Mouse (Mus musculus) forebrain, embryonic 11.5 days (tissue): ENCODE results near the gene Amh. TPM values are rescaled to one million over a fixed set of nuclear protein-coding genes. Genes with fewer than 3 reads are reported as not detected.

Experiments used
- ATAC-seq: fragments of 200-750 bp; cut with Nextera tagmentation; replicated peaks from 2 replicates; pipeline ENCODE4 v1.8.0; 2017; ENCODE audit warnings: moderate TSS enrichment; ENCODE audit not compliant: low FRiP score
- DNase-seq: peaks from one replicate; pipeline ENCODE4 v3.0.0-alpha.2; 2017; ENCODE audit warnings: low spot score
- H3K27ac ChIP-seq: fragments of 300-500 bp; sonication (generic); 2 replicates; pipeline ENCODE4 v1.5.1; 2014; ENCODE audit warnings: low read depth, low read length
- H3K27me3 ChIP-seq: fragments of 300-500 bp; sonication (generic); 2 replicates; pipeline ENCODE4 v1.6.1; 2014; ENCODE audit warnings: mild to moderate bottlenecking, low read length, mixed read lengths; ENCODE audit not compliant: control insufficient read depth, insufficient read depth
- H3K36me3 ChIP-seq: fragments of 300-500 bp; sonication (generic); 2 replicates; pipeline ENCODE4 v1.6.1; 2014; ENCODE audit warnings: mild to moderate bottlenecking, low read length, moderate library complexity, mixed read lengths; ENCODE audit not compliant: control insufficient read depth, insufficient read depth
- H3K4me1 ChIP-seq: fragments of 300-500 bp; sonication (generic); replicated peaks from 2 replicates; pipeline ENCODE4 v1.6.1; 2014; ENCODE audit warnings: low read length, mixed read lengths; ENCODE audit not compliant: control insufficient read depth, insufficient read depth
- H3K4me2 ChIP-seq: fragments of 300-500 bp; sonication (generic); 2 replicates; pipeline ENCODE4 v1.6.1; 2014; ENCODE audit warnings: low read depth, mild to moderate bottlenecking, low read length, moderate library complexity, mixed read lengths; ENCODE audit not compliant: severe bottlenecking
- H3K4me3 ChIP-seq: fragments of 300-500 bp; sonication (generic); 2 replicates; pipeline ENCODE4 v1.5.1; 2014; ENCODE audit warnings: low read depth, low read length
- H3K9ac ChIP-seq: fragments of 300-500 bp; sonication (generic); 2 replicates; pipeline ENCODE4 v1.6.1; 2014; ENCODE audit warnings: low read length
- H3K9me3 ChIP-seq: fragments of 300-500 bp; sonication (generic); 2 replicates; pipeline ENCODE4 v1.6.1; 2016; ENCODE audit warnings: low read length, mixed read lengths; ENCODE audit not compliant: control insufficient read depth
- WGBS: fragments of 180-500 bp; shearing (Covaris S2); extraction: QIAGEN DNeasy Blood & Tissue Kit; methylation state at CpG from one replicate; pipeline ENCODE4 v1.1.7; 2014; 5-methylcytosine and 5-hydroxymethylcytosine counted together
- polyA plus RNA-seq: library from polyadenylated mRNA; unstranded; fragments of >200 nt; fragmentation: Nextera tagmentation; extraction: Ambion mirVana; gene quantifications from 2 replicates; pipeline ENCODE4 v1.2.1, GENCODE M21; 2014

Gene Amh
- polyA plus RNA-seq, 1 experiment from 2014 or later = 0.15 TPM

DNA sequence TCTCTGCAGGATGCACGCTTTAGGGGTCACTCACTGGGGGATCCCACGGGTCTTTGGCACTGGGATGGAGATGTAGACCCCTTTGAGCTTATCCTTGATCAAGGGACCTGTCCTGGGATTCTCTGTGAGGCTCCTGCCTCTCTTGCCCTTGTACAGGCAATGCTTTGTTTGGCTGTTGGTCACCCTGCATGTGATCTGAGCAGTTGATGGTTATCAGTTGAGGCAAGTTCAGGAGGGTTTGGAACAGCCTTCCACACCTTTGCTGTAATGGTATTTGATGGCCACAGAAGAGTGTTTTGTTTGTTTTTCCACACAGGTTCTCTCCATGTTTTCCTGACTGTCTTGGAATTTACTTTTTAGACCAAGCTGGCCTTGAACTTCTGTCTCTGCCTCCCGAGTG is 43.2 kb upstream of the Amh start:
- H3K4me3 ChIP-seq = no peak overlapping the region
- peaks cover 5% of the 10 kb centered on the region; the same call in 1 of the 2 replicates for H3K4me1 ChIP-seq
- 72% methylated on average over 3 of the region's 3 CpGs for WGBS
- no peak overlapping the region for H3K9ac ChIP-seq
- no peaks in the 10 kb centered on the region; the same call in 1 of the 2 replicates for H3K36me3 ChIP-seq
- no peak for DNase-seq
- no peaks in the 10 kb centered on the region for H3K27me3 ChIP-seq
- H3K4me2 ChIP-seq = no peak overlapping the region
- no peak for ATAC-seq
- no peaks in the 10 kb centered on the region for H3K9me3 ChIP-seq
- H3K27ac ChIP-seq = no peak overlapping the region

- Histone ChIP-seq H3K4me1 (no peaks in the 10 kb centered on the region), H3K27me3 (no peaks in the 10 kb centered on the region), H3K4me3 (no peak overlapping the region), H3K4me2 (no peak overlapping the region), H3K27ac (no peak overlapping the region), H3K36me3 (peaks cover 3% of the 10 kb centered on the region; the same call in 1 of the 2 replicates), H3K9ac (no peak overlapping the region), H3K9me3 (no peaks in the 10 kb centered on the region)
- 94% methylated on average over 2 of the region's 2 CpGs for WGBS
- DNase-seq (no peak), ATAC-seq (no peak)
Observed at GRCm38 (mm10) chr10:80763502-80763901, 41.5 kb upstream of the Amh start.

- H3K4me2 ChIP-seq = no peak overlapping the region
- no peak overlapping the region for H3K4me3 ChIP-seq
- ATAC-seq (no peak), DNase-seq (no peak)
- no peak overlapping the region for H3K27ac ChIP-seq
- peaks cover 3% of the 10 kb centered on the region; the same call in 1 of the 2 replicates for H3K36me3 ChIP-seq
- 92% methylated on average over 2 of the region's 2 CpGs for WGBS
- no peaks in the 10 kb centered on the region for H3K27me3 ChIP-seq
- H3K9me3 ChIP-seq = no peaks in the 10 kb centered on the region
- H3K4me1 ChIP-seq = no peaks in the 10 kb centered on the region
- no peak overlapping the region for H3K9ac ChIP-seq
Observed at GRCm38 (mm10) chr10:80765746-80766145, 39.3 kb upstream of the Amh start.

GRCm38 (mm10) chr10:80766161-80766815 is 38.8 kb upstream of the Amh start:
- WGBS = 79% methylated on average over 10 of the region's 10 CpGs
- H3K27ac ChIP-seq = no peak overlapping the region
- no peak overlapping the region for H3K9ac ChIP-seq
- H3K9me3 ChIP-seq = no peaks in the 10 kb centered on the region
- no peak overlapping the region for H3K4me3 ChIP-seq
- ATAC-seq = no peak
- peaks cover 8% of the 10 kb centered on the region; the same call in 1 of the 2 replicates for H3K36me3 ChIP-seq
- no peak overlapping the region for H3K4me2 ChIP-seq
- no peaks in the 10 kb centered on the region for H3K4me1 ChIP-seq
- H3K27me3 ChIP-seq = no peaks in the 10 kb centered on the region
- no peak for DNase-seq

GRCm38 (mm10) chr10:80768365-80768764 is 36.7 kb upstream of the Amh start:
- Histone ChIP-seq H3K27me3 (no peaks in the 10 kb centered on the region), H3K36me3 (peaks cover 10% of the 10 kb centered on the region; the same call in 1 of the 2 replicates), H3K4me2 (no peak overlapping the region), H3K9ac (no peak overlapping the region), H3K4me3 (no peak overlapping the region), H3K27ac (no peak overlapping the region), H3K9me3 (no peaks in the 10 kb centered on the region), H3K4me1 (no peaks in the 10 kb centered on the region)
- ATAC-seq (no peak), DNase-seq (no peak)
- 90% methylated on average over 6 of the region's 6 CpGs for WGBS

DNA sequence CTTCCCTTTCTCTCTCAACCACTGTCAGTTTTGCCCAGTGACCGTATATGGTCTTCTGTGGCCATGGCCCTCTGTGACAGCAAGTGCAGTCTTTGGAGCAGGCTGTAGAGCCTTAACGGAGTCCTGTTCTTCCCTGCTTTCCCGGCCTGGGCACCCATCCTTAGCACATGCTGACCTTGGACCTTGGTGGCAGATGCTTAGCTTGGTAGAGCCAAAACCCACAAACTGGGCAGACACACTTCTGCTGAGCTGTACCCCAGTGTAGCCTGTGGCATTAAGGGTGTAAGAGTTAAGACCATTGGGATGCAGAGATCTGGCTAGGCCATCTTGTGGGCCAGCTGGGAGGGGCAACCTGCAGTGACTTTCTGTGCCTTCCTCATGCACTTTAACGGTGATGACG is 31.2 kb upstream of the Amh start:
- H3K4me3 ChIP-seq = no peak overlapping the region
- no peak overlapping the region for H3K9ac ChIP-seq
- no peaks in the 10 kb centered on the region for H3K4me1 ChIP-seq
- no peak for ATAC-seq
- H3K9me3 ChIP-seq = no peaks in the 10 kb centered on the region
- DNase-seq = no peak
- H3K4me2 ChIP-seq = no peak overlapping the region
- H3K27ac ChIP-seq = no peak overlapping the region
- 90% methylated on average over 5 of the region's 5 CpGs for WGBS
- H3K27me3 ChIP-seq = no peaks in the 10 kb centered on the region; the same call in 1 of the 2 replicates
- H3K36me3 ChIP-seq = peaks cover 11% of the 10 kb centered on the region; the same call in 1 of the 2 replicates

GRCm38 (mm10) chr10:80774549-80774948 is 30.5 kb upstream of the Amh start:
- Histone ChIP-seq H3K4me1 (no peaks in the 10 kb centered on the region), H3K4me2 (no peak overlapping the region), H3K27me3 (no peaks in the 10 kb centered on the region; the same call in 1 of the 2 replicates), H3K27ac (no peak overlapping the region), H3K4me3 (no peak overlapping the region), H3K9ac (no peak overlapping the region), H3K36me3 (peaks cover 11% of the 10 kb centered on the region; the same call in 1 of the 2 replicates), H3K9me3 (no peaks in the 10 kb centered on the region)
- 52% methylated on average over 2 of the region's 2 CpGs for WGBS
- DNase-seq = peak; percentile 84
- no peak for ATAC-seq

- H3K27me3 ChIP-seq = no peaks in the 10 kb centered on the region; the same call in 1 of the 2 replicates
- 93% methylated on average over 4 of the region's 4 CpGs for WGBS
- H3K9ac ChIP-seq = no peak overlapping the region
- H3K36me3 ChIP-seq = peaks cover 11% of the 10 kb centered on the region; the same call in 1 of the 2 replicates
- no peaks in the 10 kb centered on the region for H3K4me1 ChIP-seq
- no peak overlapping the region for H3K27ac ChIP-seq
- no peaks in the 10 kb centered on the region for H3K9me3 ChIP-seq
- ATAC-seq (no peak), DNase-seq (no peak)
- H3K4me3 ChIP-seq = no peak overlapping the region
- H3K4me2 ChIP-seq = no peak overlapping the region
Observed at GRCm38 (mm10) chr10:80774981-80775380, 30.1 kb upstream of the Amh start.

DNA sequence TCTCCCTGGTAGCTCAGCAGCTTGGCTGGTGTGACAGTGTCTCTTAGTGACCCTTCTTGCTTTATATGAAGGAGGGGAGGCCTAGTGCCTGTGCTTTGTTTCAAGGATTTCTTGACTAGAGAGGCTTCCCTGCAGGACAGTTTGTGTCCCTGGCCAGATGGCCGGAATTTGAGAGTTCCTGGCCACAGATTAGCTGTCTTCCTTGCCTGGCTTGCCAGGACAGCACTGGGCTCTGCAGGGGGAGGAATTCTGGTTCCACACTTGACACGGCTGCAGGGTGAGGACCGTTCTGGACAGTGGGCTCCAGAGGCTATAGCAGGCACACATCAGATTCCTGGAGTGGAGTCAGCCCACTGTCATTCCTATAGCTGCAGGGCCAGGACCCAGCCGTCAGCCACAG is 29.3 kb upstream of the Amh start:
- WGBS = 87% methylated on average over 4 of the region's 4 CpGs
- Histone ChIP-seq H3K9me3 (no peaks in the 10 kb centered on the region), H3K4me1 (no peaks in the 10 kb centered on the region), H3K36me3 (peaks cover 11% of the 10 kb centered on the region; the same call in 1 of the 2 replicates), H3K4me2 (no peak overlapping the region), H3K27ac (no peak overlapping the region), H3K27me3 (no peaks in the 10 kb centered on the region; the same call in 1 of the 2 replicates), H3K9ac (no peak overlapping the region), H3K4me3 (no peak overlapping the region)
- no peak for ATAC-seq
- DNase-seq = no peak
